In the genomic region with DNA sequence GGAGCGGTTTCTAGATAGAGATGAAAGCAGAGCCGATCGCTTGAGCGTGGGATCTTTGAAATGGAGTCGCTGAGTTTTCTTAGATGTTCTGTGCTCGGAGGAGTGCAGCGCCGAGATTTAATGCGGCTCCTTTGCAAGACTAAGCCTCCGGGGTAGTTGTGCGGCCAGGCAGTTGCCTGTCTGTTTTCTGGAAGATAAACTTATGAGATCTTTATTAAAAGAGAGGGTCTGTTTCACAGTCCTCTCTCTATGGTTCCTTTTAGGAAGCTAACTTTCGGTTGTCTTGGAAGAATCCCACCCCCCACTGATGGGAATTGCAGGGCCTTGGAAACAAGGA, we compare ENCODE assay signal across 8 mouse cellular contexts. TPM values are rescaled to one million over a fixed set of nuclear protein-coding genes. Genes with fewer than 3 reads are reported as not detected.
DNase-seq lines count a peak whose midpoint lies in the region; ATAC-seq and TF ChIP-seq lines count a peak whose summit lies in the region.

No protein-coding gene starts in this region.

- 0% methylated on average over 12 of the region's 12 CpGs for WGBS in embryonic facial prominence, embryonic 14.5 days
- under 1% methylated on average over 12 of the region's 12 CpGs for WGBS in intestine, embryonic 15.5 days
- WGBS in neural tube, embryonic 13.5 days: under 1% methylated on average over 12 of the region's 12 CpGs

- peak overlapping the region; percentile 84 for H3K9ac ChIP-seq in embryonic facial prominence, embryonic 14.5 days (ENCODE audit: low read depth, low read length)
- H3K9ac ChIP-seq in intestine, embryonic 15.5 days: peak overlapping the region; percentile 93
- H3K9ac ChIP-seq in neural tube, embryonic 13.5 days: peak overlapping the region; percentile 79

- H3K36me3 ChIP-seq in embryonic facial prominence, embryonic 14.5 days (ENCODE audit: control insufficient read depth, insufficient read depth, low read length): peaks cover 11% of the 10 kb centered on the region; the same call in 1 of the 2 replicates
- no peaks in the 10 kb centered on the region for H3K36me3 ChIP-seq in intestine, embryonic 15.5 days
- H3K36me3 ChIP-seq in neural tube, embryonic 13.5 days: no peaks in the 10 kb centered on the region

- intact Hi-C loops in left cerebral cortex, adult 2 months (cut with DNase I): loop anchor here (1.0 to 10.0 kb wide), 4 partner anchors 42 to 736 kb away; no protein-coding TSS in a partner anchor

- H3K4me2 ChIP-seq in embryonic facial prominence, embryonic 14.5 days (ENCODE audit: low read depth, low read length): peak overlapping the region; percentile 84
- H3K4me2 ChIP-seq in intestine, embryonic 15.5 days (replicated peaks): peak overlapping the region; percentile 81
- H3K4me2 ChIP-seq in neural tube, embryonic 13.5 days: peak overlapping the region; percentile 92

- H3K4me3 ChIP-seq in left cerebral cortex, adult 2 months: peak overlapping the region; percentile 76
- H3K4me3 ChIP-seq in embryonic facial prominence, embryonic 14.5 days (ENCODE audit: low read depth, low read length): peak overlapping the region; percentile 79
- peak overlapping the region; percentile 75 for H3K4me3 ChIP-seq in intestine, embryonic 15.5 days (replicated peaks)
- H3K4me3 ChIP-seq in neural tube, embryonic 13.5 days: peak overlapping the region; percentile 82

- no peaks in the 10 kb centered on the region for H3K9me3 ChIP-seq in embryonic facial prominence, embryonic 14.5 days (ENCODE audit: control insufficient read depth, low read length)
- no peaks in the 10 kb centered on the region for H3K9me3 ChIP-seq in intestine, embryonic 15.5 days
- H3K9me3 ChIP-seq in neural tube, embryonic 13.5 days: no peaks in the 10 kb centered on the region

- H3K4me1 ChIP-seq in embryonic facial prominence, embryonic 14.5 days (ENCODE audit: control insufficient read depth, insufficient read depth, low read length): peaks cover 16% of the 10 kb centered on the region
- peaks cover 4% of the 10 kb centered on the region; the same call in 1 of the 2 replicates for H3K4me1 ChIP-seq in intestine, embryonic 15.5 days (replicated peaks)
- peaks cover 27% of the 10 kb centered on the region for H3K4me1 ChIP-seq in neural tube, embryonic 13.5 days (replicated peaks)

- H3K27me3 ChIP-seq in embryonic facial prominence, embryonic 14.5 days (replicated peaks; ENCODE audit: control insufficient read depth, insufficient read depth, low read length): no peaks in the 10 kb centered on the region
- H3K27me3 ChIP-seq in intestine, embryonic 15.5 days (replicated peaks): no peaks in the 10 kb centered on the region
- no peaks in the 10 kb centered on the region for H3K27me3 ChIP-seq in neural tube, embryonic 13.5 days

- DNase-seq in left cerebral cortex, adult 2 months (ENCODE audit: extremely low spot score in 1 of 2, low spot score in 2 of 2): no peak
- no peak for DNase-seq in left cerebral cortex, adult 18-20 months (ENCODE audit: low spot score in 2 of 2)
- peak; percentile 72 for DNase-seq in embryonic facial prominence, embryonic 14.5 days (ENCODE audit: low spot score)
- DNase-seq in layer of hippocampus, postnatal 25 days (ENCODE audit: extremely low spot score in 1 of 2, low spot score in 1 of 2): no peak
- DNase-seq in adrenal gland, postnatal 25 days: no peak
- DNase-seq in layer of hippocampus, postnatal 36 days: no peak

- no peak for TF ChIP-seq CTCF in left cerebral cortex, adult 2 months (IDR thresholded peaks at IDR 0.05)

- H3K27ac ChIP-seq in left cerebral cortex, adult 2 months: peak overlapping the region; percentile 38
- peak overlapping the region; percentile 93 for H3K27ac ChIP-seq in embryonic facial prominence, embryonic 14.5 days (replicated peaks; ENCODE audit: low read depth, low read length)
- peak overlapping the region; percentile 90 for H3K27ac ChIP-seq in intestine, embryonic 15.5 days
- peak overlapping the region; percentile 86 for H3K27ac ChIP-seq in neural tube, embryonic 13.5 days (replicated peaks)

- ATAC-seq in embryonic facial prominence, embryonic 14.5 days (ENCODE audit: low read depth): no peak
- ATAC-seq in intestine, embryonic 15.5 days: no peak
- no peak for ATAC-seq in neural tube, embryonic 13.5 days (ENCODE audit: low read depth)

RNA-seq across cellular contexts. Expression of a gene that starts 3.4 kb away (rescaled TPM):
- 10 to 100 TPM; 36.2 to 38.7 TPM for total RNA-seq in left cerebral cortex, adult 2 months (2021)
- total RNA-seq in left cerebral cortex, adult 18-20 months (2021): 10 to 100 TPM; 28.5 to 30.1 TPM
- 40.7 and 42.7 TPM in 2 replicates for polyA plus RNA-seq in embryonic facial prominence, embryonic 14.5 days (2014; fragmentation: Nextera tagmentation; extraction: Ambion mirVana)
- polyA plus RNA-seq in intestine, embryonic 15.5 days (2015; fragmentation: Nextera tagmentation; extraction: Ambion mirVana): 13.4 and 14.8 TPM in 2 replicates
- 11.9 and 12.1 TPM in 2 replicates for polyA plus RNA-seq in neural tube, embryonic 13.5 days (2015; fragmentation: Nextera tagmentation; extraction: Ambion mirVana)
- total RNA-seq in layer of hippocampus, postnatal 25 days (2021): 10 to 100 TPM; 22.7 to 28.7 TPM
- 92.4 and 94.1 TPM in 2 replicates for total RNA-seq in adrenal gland, postnatal 25 days (2021)
- 10 to 100 TPM; 21.6 to 27.6 TPM for total RNA-seq in layer of hippocampus, postnatal 36 days (2021)

Comparison
In these comparisons a context has a peak if more than half of its experiments do, and no peak if none do; other contexts are left out.
1. H3K27ac ChIP-seq: peak in every context shown above with its lines; median percentile 93 in embryonic facial prominence, embryonic 14.5 days; 90 in intestine, embryonic 15.5 days; 86 in neural tube, embryonic 13.5 days; 38 in left cerebral cortex, adult 2 months.